Mouse (Mus musculus): ENCODE measurements around the gene Rere.

DNA sequence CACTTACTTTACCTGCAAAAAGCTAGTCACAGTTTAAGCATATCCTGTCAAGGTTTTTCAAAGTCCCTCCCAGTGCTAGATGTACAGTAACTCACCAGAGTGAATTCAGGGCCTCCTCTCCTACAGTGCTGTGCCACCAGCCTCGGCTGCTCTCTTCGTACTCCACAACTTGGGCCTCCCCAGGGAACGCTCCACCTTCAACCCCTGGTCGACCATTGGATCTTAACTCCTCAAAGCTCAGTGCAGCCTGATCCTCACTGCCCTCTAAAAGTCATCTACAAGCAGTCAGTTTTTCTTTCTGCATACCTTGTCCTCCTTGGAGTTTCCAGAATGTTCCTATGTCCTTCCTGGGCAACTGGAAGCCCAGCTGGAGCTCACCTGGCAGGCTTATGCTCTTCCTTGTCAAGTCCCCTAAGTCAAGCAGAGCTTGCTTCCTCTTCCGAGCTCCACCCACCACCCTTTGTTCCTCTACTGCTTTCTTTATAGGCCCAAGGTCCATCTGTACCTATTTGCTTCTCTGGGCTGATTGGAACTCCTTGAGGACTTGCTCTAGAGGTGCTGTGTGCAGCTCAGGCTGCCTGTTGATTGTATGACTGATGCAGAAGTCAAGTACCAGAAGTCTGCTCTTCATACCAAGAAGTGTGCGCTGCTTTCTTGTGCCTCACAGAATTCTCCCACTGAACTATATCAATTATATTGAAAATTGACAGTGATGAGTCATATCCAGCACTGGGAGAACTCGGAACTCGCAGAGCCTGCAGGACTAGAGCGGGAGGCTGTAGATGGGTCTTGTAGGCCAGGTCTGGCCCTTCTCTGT is 287.1 kb downstream of the Rere start:
- TF ChIP-seq CTCF (conservative IDR thresholded peaks at IDR 0.05 in 1 of 2, IDR thresholded peaks at IDR 0.05 in 1 of 2; ENCODE audit: low read depth in 2 of 2, low read length in 2 of 2): no peak
- TF ChIP-seq POLR2A (IDR thresholded peaks at IDR 0.05; ENCODE audit: low read depth, low read length): peak; percentile 27; the same call in 1 of the 2 replicates

Measured in CH12.LX (cell line).